Mouse (Mus musculus): ENCODE data around the gene Sox9. TPM values are rescaled to one million over a fixed set of nuclear protein-coding genes. Genes with fewer than 3 reads are reported as not detected.

Sox9 gene
- polyA plus RNA-seq (2012) = 0.16 and 0.24 TPM in 2 replicates

DNA sequence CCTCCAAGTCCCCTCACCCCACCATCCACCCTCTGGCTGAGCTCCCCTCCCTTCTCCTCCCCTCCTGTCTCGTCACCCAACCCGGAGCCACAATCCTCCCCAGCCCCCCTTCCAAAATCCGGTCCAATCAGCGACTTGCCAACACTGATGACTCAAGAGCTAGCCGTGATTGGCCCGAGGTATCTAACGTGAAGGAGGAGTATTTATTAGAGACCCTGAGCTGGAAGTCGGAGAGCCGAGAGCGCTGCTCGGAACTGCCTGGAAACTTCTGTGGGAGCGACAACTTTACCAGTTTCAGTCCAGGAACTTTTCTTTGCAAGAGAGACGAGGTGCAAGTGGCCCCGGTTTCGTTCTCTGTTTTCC lies at the start of gene Sox9:
Gene Sox9, plus strand, starts transcription at position 231 of the 363 bp plus-strand sequence.

